In the genomic region with DNA sequence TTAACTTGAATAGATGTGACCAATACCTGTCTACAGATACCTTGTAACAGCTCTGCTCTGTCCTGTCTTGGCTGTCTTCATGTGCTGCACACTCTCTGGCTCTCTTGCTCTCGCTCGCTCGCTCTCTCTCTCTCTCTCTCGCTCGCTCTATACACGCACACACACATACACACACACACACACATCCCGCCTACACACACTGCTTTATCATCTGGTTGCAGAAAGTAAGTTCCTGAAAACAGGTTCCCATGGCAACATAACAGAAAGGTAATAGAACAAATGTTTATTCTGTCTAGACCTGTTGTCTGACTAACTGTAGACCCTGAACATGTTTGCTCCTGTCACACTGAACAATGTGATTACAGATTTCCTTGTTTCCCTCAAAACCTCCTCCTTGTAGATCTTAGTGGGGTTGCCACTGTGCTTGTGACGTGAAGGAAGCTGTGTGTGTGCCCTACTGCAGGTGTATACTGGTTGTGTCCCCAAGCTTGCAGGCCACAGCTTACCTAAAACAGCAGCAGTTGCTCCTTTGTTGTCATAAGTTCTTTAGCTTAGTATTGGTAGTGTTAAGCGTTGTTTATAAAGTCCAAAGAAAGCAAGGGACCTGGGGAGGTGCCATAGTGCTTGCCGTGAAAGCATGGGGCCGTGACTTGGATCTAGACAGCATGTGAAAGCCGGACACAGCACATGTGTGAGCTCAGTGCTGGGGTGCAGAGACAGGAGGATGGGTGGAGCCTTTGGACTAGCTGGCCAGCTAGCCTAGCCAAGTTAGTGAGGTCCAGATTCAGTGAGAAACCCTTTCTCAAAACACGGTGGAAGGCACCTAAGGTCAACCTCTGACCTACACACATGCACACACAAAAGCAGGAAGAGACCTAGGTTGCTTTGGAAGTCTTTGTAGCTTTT, we compare ENCODE assay signal across 8 mouse cellular contexts. TPM values are rescaled to one million over a fixed set of nuclear protein-coding genes. Genes with fewer than 3 reads are reported as not detected.
DNase-seq lines count a peak whose midpoint lies in the region; ATAC-seq lines count a peak whose summit lies in the region.

No protein-coding gene starts in this region.

- peaks cover 59% of the 10 kb centered on the region for H3K4me1 ChIP-seq in lung, embryonic 16.5 days (replicated peaks; ENCODE audit: control insufficient read depth, insufficient read depth, low read length)

- H3K27ac ChIP-seq in lung, embryonic 16.5 days (ENCODE audit: low read length): peak overlapping the region; percentile 56

- H3K36me3 ChIP-seq in lung, embryonic 16.5 days (ENCODE audit: control insufficient read depth, insufficient read depth, low read length): no peaks in the 10 kb centered on the region

- H3K4me3 ChIP-seq in lung, embryonic 16.5 days (ENCODE audit: low read length): no peak overlapping the region

- no peaks in the 10 kb centered on the region for H3K27me3 ChIP-seq in lung, embryonic 16.5 days (ENCODE audit: control insufficient read depth, insufficient read depth, low read depth, low read length)

- H3K9ac ChIP-seq in lung, embryonic 16.5 days (ENCODE audit: low read length): no peak overlapping the region

- peak; percentile 17 for DNase-seq in gastrocnemius, postnatal 10 days
- DNase-seq in gastrocnemius, adult 18-20 months (ENCODE audit: low spot score): no peak
- no peak for DNase-seq in lung, postnatal 14 days
- peak; percentile 72 for DNase-seq in c-Kit-positive CD71-negative TER-119-negative erythroid progenitor cells, embryonic 14.5 days (ENCODE audit: low read depth)
- peak; percentile 85 for DNase-seq in induced T-regulatory cell, adult 2 months (ENCODE audit: low read depth)
- no peak for DNase-seq in ovary, postnatal 14 days (ENCODE audit: low spot score)

- 0 out of 2 replicates have a peak overlapping the region, but pooled peaks have one; percentile 6 for H3K4me2 ChIP-seq in lung, embryonic 16.5 days (ENCODE audit: low read depth, low read length)

- no peaks in the 10 kb centered on the region for H3K9me3 ChIP-seq in lung, embryonic 16.5 days (ENCODE audit: control insufficient read depth, low read length)

- peak; percentile 34; the same call in 1 of the 2 replicates for ATAC-seq in lung, embryonic 16.5 days (ENCODE audit: low read depth)
- peak; percentile 89 for ATAC-seq in neutrophil, adult 5-6 weeks (ENCODE audit: extremely low read depth, insufficient number of reproducible peaks, low FRiP score, poor library complexity, severe bottlenecking)

- WGBS in lung, embryonic 16.5 days: 39% methylated on average over 13 of the region's 13 CpGs

RNA-seq across cellular contexts. Expression of a gene that starts 6.4 kb away (rescaled TPM):
- total RNA-seq in gastrocnemius, postnatal 10 days (2021): 10 to 100 TPM; 59.8 to 62.8 TPM
- total RNA-seq in gastrocnemius, adult 18-20 months (2021): 10 to 100 TPM; 87.4 to 93.2 TPM
- 46.1 and 49.8 TPM in 2 replicates for polyA plus RNA-seq in lung, embryonic 16.5 days (2015; fragmentation: Nextera tagmentation; extraction: Ambion mirVana)
- total RNA-seq in neutrophil, adult 5-6 weeks (2017): 197 and 202 TPM in 2 replicates

RNA-seq across cellular contexts. Expression of a gene that starts 7.5 kb away (rescaled TPM):
- total RNA-seq in gastrocnemius, postnatal 10 days (2021): 1 to 10 TPM; 1.2 TPM
- total RNA-seq in gastrocnemius, adult 18-20 months (2021): under 1 TPM; 0.17 to 0.18 TPM
- 0.43 and 0.74 TPM in 2 replicates for polyA plus RNA-seq in lung, embryonic 16.5 days (2015; fragmentation: Nextera tagmentation; extraction: Ambion mirVana)
- total RNA-seq in neutrophil, adult 5-6 weeks (2017): 2.0 and 2.8 TPM in 2 replicates

RNA-seq across cellular contexts. Expression of a gene that starts 28.3 kb away (rescaled TPM):
- total RNA-seq in gastrocnemius, postnatal 10 days (2021): under 1 TPM in 1 of 2 experiments, not detected in 1; 0.93 TPM
- total RNA-seq in gastrocnemius, adult 18-20 months (2021): under 1 TPM in 1 of 2 experiments, not detected in 1; 0.66 TPM
- 2.7 and 3.2 TPM in 2 replicates for polyA plus RNA-seq in lung, embryonic 16.5 days (2015; fragmentation: Nextera tagmentation; extraction: Ambion mirVana)
- 18.3 and 18.7 TPM in 2 replicates for total RNA-seq in neutrophil, adult 5-6 weeks (2017)

Comparison
In these comparisons a context has a peak if more than half of its experiments do, and no peak if none do; other contexts are left out.
1. DNase-seq: peak in gastrocnemius, postnatal 10 days (single experiment), c-Kit-positive CD71-negative TER-119-negative erythroid progenitor cells, embryonic 14.5 days (single experiment) and induced T-regulatory cell, adult 2 months (single experiment); none in gastrocnemius, adult 18-20 months (single experiment), lung, postnatal 14 days (single experiment) and ovary, postnatal 14 days (single experiment).
2. RNA of a gene that starts 28.3 kb away (total RNA-seq): 18.3 to 18.7 TPM in neutrophil, adult 5-6 weeks; 0.93 TPM in gastrocnemius, postnatal 10 days and 0.66 TPM in gastrocnemius, adult 18-20 months; every median in the first group is over 10 times any median in the second.